In genomic region chr2:91257126-91257980, GRCm38 (mm10) we compare ENCODE assay signal across 8 mouse cellular contexts. TPM values are rescaled to one million over a fixed set of nuclear protein-coding genes. Genes with fewer than 3 reads are reported as not detected.
DNase-seq lines count a peak whose midpoint lies in the region; ATAC-seq and TF ChIP-seq lines count a peak whose summit lies in the region.

No protein-coding gene starts in this region.

- WGBS in heart, adult 2 months: 6% methylated on average over 22 of the region's 22 CpGs
- 1% methylated on average over 22 of the region's 22 CpGs for WGBS in limb, embryonic 10.5 days
- 2% methylated on average over 22 of the region's 22 CpGs for WGBS in midbrain, postnatal 0 days

- TF ChIP-seq RAD21 in MEL (IDR thresholded peaks at IDR 0.05; ENCODE audit: low read depth, low read length): no peak

- peak overlapping the region; percentile 75 for H3K4me3 ChIP-seq in heart, adult 2 months
- peak overlapping the region; percentile 48 to 96 for H3K4me3 ChIP-seq in MEL (ENCODE audit: control insufficient read depth in 1 of 2, insufficient read depth in 1 of 2, low read depth in 2 of 2, low read length in 2 of 2)
- H3K4me3 ChIP-seq in limb, embryonic 10.5 days: peak overlapping the region; percentile 71
- peak overlapping the region; percentile 58 for H3K4me3 ChIP-seq in midbrain, postnatal 0 days (ENCODE audit: low read depth, low read length)

- intact Hi-C loops in heart, adult 2 months (cut with DNase I): loop anchor here (2.0 to 5.0 kb wide), 2 partner anchors 21 to 140 kb away; partner anchors contain the start of genes Ddb2 and Mybpc3
- intact Hi-C loops in heart, postnatal 10 days (cut with DNase I): loop anchor here (5.0 kb wide), 1 partner anchor 140 kb away; the partner anchor contains the start of gene Mybpc3

- peak overlapping the region; percentile 91 for H3K27ac ChIP-seq in heart, adult 2 months
- H3K27ac ChIP-seq in MEL (ENCODE audit: control insufficient read depth, low read depth, low read length): no peak overlapping the region
- H3K27ac ChIP-seq in limb, embryonic 10.5 days: peak overlapping the region; percentile 86
- H3K27ac ChIP-seq in midbrain, postnatal 0 days (ENCODE audit: low read depth, low read length): peak overlapping the region; percentile 6

- no peak for TF ChIP-seq EP300 in heart, adult 2 months (IDR thresholded peaks at IDR 0.05; ENCODE audit: insufficient read depth, low read depth, low read length)
- TF ChIP-seq EP300 in MEL (IDR thresholded peaks at IDR 0.05; ENCODE audit: low read depth in 1 of 2, low read length in 2 of 2): no peak

- 0 out of 2 replicates have a peak, but pooled peaks have one; percentile 5 for TF ChIP-seq POLR2A in heart, adult 2 months (IDR thresholded peaks at IDR 0.05; ENCODE audit: insufficient read depth, low read depth, low read length)
- no peak; a peak in 1 of 4 replicates for TF ChIP-seq POLR2A in MEL (IDR thresholded peaks at IDR 0.05; ENCODE audit: control insufficient read depth in 1 of 2, insufficient read depth in 1 of 2, low read depth in 1 of 2, low read length in 2 of 2, poor library complexity in 1 of 2)

- peak; percentile 44 to 55 for DNase-seq in heart, adult 2 months
- no peak for DNase-seq in heart, adult 8-10 months (ENCODE audit: low spot score)
- peak; percentile 68 for DNase-seq in MEL (ENCODE audit: low read depth, low spot score)
- DNase-seq in embryo, embryonic 10.5 days (ENCODE audit: low spot score): peak; percentile 79
- DNase-seq in heart, postnatal 10 days: peak; percentile 55 to 57
- DNase-seq in limb, embryonic 10.5 days (ENCODE audit: low spot score): peak; percentile 78
- DNase-seq in midbrain, postnatal 0 days (ENCODE audit: low spot score): peak; percentile 76
- DNase-seq in spleen, adult 12 weeks (ENCODE audit: low spot score): no peak

- peak overlapping the region; percentile 100 for H3K4me2 ChIP-seq in midbrain, postnatal 0 days (ENCODE audit: low read depth, low read length, poor library complexity, severe bottlenecking)

- no peak for TF ChIP-seq CTCF in heart, adult 2 months (IDR thresholded peaks at IDR 0.05)
- no peak for TF ChIP-seq CTCF in MEL (IDR thresholded peaks at IDR 0.05 in 2 of 3, conservative IDR thresholded peaks at IDR 0.05 in 1 of 3; ENCODE audit: control insufficient read depth in 1 of 3, insufficient read depth in 1 of 3, low read depth in 2 of 3, low read length in 3 of 3, poor library complexity in 1 of 3, severe bottlenecking in 1 of 3)
- TF ChIP-seq CTCF in midbrain, postnatal 0 days (IDR thresholded peaks at IDR 0.05): no peak

- peak; percentile 75 for ATAC-seq in midbrain, postnatal 0 days (ENCODE audit: low FRiP score)

- peak overlapping the region; percentile 93 for H3K9ac ChIP-seq in heart, adult 2 months (ENCODE audit: low read depth, low read length)
- peak overlapping the region; percentile 62 for H3K9ac ChIP-seq in MEL (ENCODE audit: control insufficient read depth, low read depth, low read length, poor library complexity, severe bottlenecking)
- peak overlapping the region; percentile 56 for H3K9ac ChIP-seq in midbrain, postnatal 0 days (replicated peaks; ENCODE audit: low read length, poor library complexity, severe bottlenecking)

- H3K9me3 ChIP-seq in MEL (replicated peaks; ENCODE audit: insufficient read depth, low read length): no peaks in the 10 kb centered on the region
- H3K9me3 ChIP-seq in limb, embryonic 10.5 days (replicated peaks): no peaks in the 10 kb centered on the region
- no peaks in the 10 kb centered on the region for H3K9me3 ChIP-seq in midbrain, postnatal 0 days (ENCODE audit: low read length)

- H3K4me1 ChIP-seq in heart, adult 2 months (ENCODE audit: control insufficient read depth, insufficient read depth, low read length): no peaks in the 10 kb centered on the region; the same call in 1 of the 2 replicates
- H3K4me1 ChIP-seq in MEL (ENCODE audit: control insufficient read depth in 1 of 2, insufficient read depth in 2 of 2, low read length in 2 of 2): no peaks in the 10 kb centered on the region
- H3K4me1 ChIP-seq in limb, embryonic 10.5 days: peaks cover 49% of the 10 kb centered on the region
- H3K4me1 ChIP-seq in midbrain, postnatal 0 days (ENCODE audit: insufficient read depth, low read length): no peaks in the 10 kb centered on the region

- peaks cover 2% of the 10 kb centered on the region; the same call in 1 of the 2 replicates for H3K27me3 ChIP-seq in heart, adult 2 months (ENCODE audit: control insufficient read depth, insufficient read depth, low read length)
- no peaks in the 10 kb centered on the region; a peak in 1 of 4 replicates for H3K27me3 ChIP-seq in MEL (ENCODE audit: control insufficient read depth in 1 of 2, insufficient read depth in 2 of 2, low read length in 2 of 2)
- peaks cover 46% of the 10 kb centered on the region for H3K27me3 ChIP-seq in limb, embryonic 10.5 days (ENCODE audit: low read depth, poor library complexity, severe bottlenecking)
- H3K27me3 ChIP-seq in midbrain, postnatal 0 days (ENCODE audit: insufficient read depth, low read length): 0 out of 2 replicates have a peak, but pooled peaks cover 10% of the 10 kb centered on the region

- H3K36me3 ChIP-seq in heart, adult 2 months (ENCODE audit: control insufficient read depth, insufficient read depth, low read length): no peaks in the 10 kb centered on the region
- H3K36me3 ChIP-seq in MEL (ENCODE audit: control insufficient read depth in 1 of 2, insufficient read depth in 2 of 2, low read length in 2 of 2): no peaks in the 10 kb centered on the region
- peaks cover 16% of the 10 kb centered on the region for H3K36me3 ChIP-seq in limb, embryonic 10.5 days
- no peaks in the 10 kb centered on the region for H3K36me3 ChIP-seq in midbrain, postnatal 0 days (ENCODE audit: insufficient read depth, low read length)

- H3K79me2 ChIP-seq in heart, adult 2 months (replicated peaks; ENCODE audit: control insufficient read depth, insufficient read depth, low read length): peaks cover 2% of the 10 kb centered on the region
- no peaks in the 10 kb centered on the region for H3K79me2 ChIP-seq in MEL (ENCODE audit: control insufficient read depth, insufficient read depth, low read length, poor library complexity)

RNA-seq across cellular contexts. Expression of gene Pacsin3, which starts 1.6 kb away (rescaled TPM):
- 100 to 1,000 TPM; 141 to 157 TPM for total RNA-seq in heart, adult 2 months (2021)
- polyA plus RNA-seq in heart, adult 2 months (2012; rRNA removed): 139 and 165 TPM in 2 replicates
- 100 to 1,000 TPM; 168 to 198 (median 178) TPM for total RNA-seq in heart, adult 8-10 months (2022)
- 3.4 and 4.1 TPM in 2 replicates for total RNA-seq in MEL (2012; rRNA removed)
- polyA plus RNA-seq in MEL (2012; ENCODE audit: insufficient read depth in 1 of 2, insufficient read length in 2 of 2, low read depth in 1 of 2, low replicate concordance in 2 of 2, missing spikeins in 1 of 2): 1 to 10 TPM in 1 of 2 experiments, not detected in 1; 6.7 TPM
- 100 to 1,000 TPM; 102 to 119 TPM for total RNA-seq in heart, postnatal 10 days (2021)
- 23.6 and 37.0 TPM in 2 replicates for polyA plus RNA-seq in limb, embryonic 10.5 days (2016; fragmentation: Nextera tagmentation; extraction: Ambion mirVana)
- 17.5 and 22.6 TPM in 2 replicates for total RNA-seq in midbrain, postnatal 0 days (2014; rRNA removed)
- polyA plus RNA-seq in midbrain, postnatal 0 days (2015; fragmentation: Nextera tagmentation; extraction: Ambion mirVana): 17.7 and 18.7 TPM in 2 replicates

RNA-seq across cellular contexts. Expression of gene Arfgap2, which starts 7.4 kb away (rescaled TPM):
- total RNA-seq in heart, adult 2 months (2021): 10 to 100 TPM; 54.7 to 58.2 TPM
- polyA plus RNA-seq in heart, adult 2 months (2012; rRNA removed): 35.0 and 43.2 TPM in 2 replicates
- total RNA-seq in heart, adult 8-10 months (2022): 10 to 100 TPM; 53.7 to 61.8 (median 55.7) TPM
- 68.4 and 80.2 TPM in 2 replicates for total RNA-seq in MEL (2012; rRNA removed)
- 10 to 100 TPM in 1 of 2 experiments, not detected in 1; 73.1 TPM for polyA plus RNA-seq in MEL (2012; ENCODE audit: insufficient read depth in 1 of 2, insufficient read length in 2 of 2, low read depth in 1 of 2, low replicate concordance in 2 of 2, missing spikeins in 1 of 2)
- total RNA-seq in heart, postnatal 10 days (2021): 10 to 100 TPM; 64.2 to 64.5 TPM
- 101 and 113 TPM in 2 replicates for polyA plus RNA-seq in limb, embryonic 10.5 days (2016; fragmentation: Nextera tagmentation; extraction: Ambion mirVana)
- total RNA-seq in midbrain, postnatal 0 days (2014; rRNA removed): 47.7 and 51.1 TPM in 2 replicates
- polyA plus RNA-seq in midbrain, postnatal 0 days (2015; fragmentation: Nextera tagmentation; extraction: Ambion mirVana): 53.0 and 56.8 TPM in 2 replicates

RNA-seq across cellular contexts. Expression of gene Ddb2, which starts 20.6 kb away (rescaled TPM):
- total RNA-seq in heart, adult 2 months (2021): 1 to 10 TPM; 2.7 to 3.2 TPM
- 8.5 and 12.6 TPM in 2 replicates for polyA plus RNA-seq in heart, adult 2 months (2012; rRNA removed)
- total RNA-seq in heart, adult 8-10 months (2022): 1 to 10 TPM; 1.7 to 4.2 (median 3.3) TPM
- total RNA-seq in MEL (2012; rRNA removed): 7.0 and 8.4 TPM in 2 replicates
- polyA plus RNA-seq in MEL (2012; ENCODE audit: insufficient read depth in 1 of 2, insufficient read length in 2 of 2, low read depth in 1 of 2, low replicate concordance in 2 of 2, missing spikeins in 1 of 2): 10 to 100 TPM in 1 of 2 experiments, not detected in 1; 12.6 TPM
- 1 to 10 TPM; 5.4 to 6.7 TPM for total RNA-seq in heart, postnatal 10 days (2021)
- 10.4 and 12.7 TPM in 2 replicates for polyA plus RNA-seq in limb, embryonic 10.5 days (2016; fragmentation: Nextera tagmentation; extraction: Ambion mirVana)
- total RNA-seq in midbrain, postnatal 0 days (2014; rRNA removed): 7.9 and 11.5 TPM in 2 replicates
- 13.4 and 14.2 TPM in 2 replicates for polyA plus RNA-seq in midbrain, postnatal 0 days (2015; fragmentation: Nextera tagmentation; extraction: Ambion mirVana)

RNA-seq across cellular contexts. Expression of gene Acp2, which starts 54.7 kb away (rescaled TPM):
- total RNA-seq in heart, adult 2 months (2021): 10 to 100 TPM; 17.3 to 19.9 TPM
- 15.0 and 20.4 TPM in 2 replicates for polyA plus RNA-seq in heart, adult 2 months (2012; rRNA removed)
- 10 to 100 TPM; 14.3 to 17.5 (median 16.7) TPM for total RNA-seq in heart, adult 8-10 months (2022)
- 5.4 and 7.3 TPM in 2 replicates for total RNA-seq in MEL (2012; rRNA removed)
- polyA plus RNA-seq in MEL (2012; ENCODE audit: insufficient read depth in 1 of 2, insufficient read length in 2 of 2, low read depth in 1 of 2, low replicate concordance in 2 of 2, missing spikeins in 1 of 2): 10 to 100 TPM in 1 of 2 experiments, not detected in 1; 11.3 TPM
- total RNA-seq in heart, postnatal 10 days (2021): 10 to 100 TPM; 19.1 to 23.8 TPM
- 23.8 and 27.3 TPM in 2 replicates for polyA plus RNA-seq in limb, embryonic 10.5 days (2016; fragmentation: Nextera tagmentation; extraction: Ambion mirVana)
- total RNA-seq in midbrain, postnatal 0 days (2014; rRNA removed): 44.7 and 45.2 TPM in 2 replicates
- 35.1 and 36.4 TPM in 2 replicates for polyA plus RNA-seq in midbrain, postnatal 0 days (2015; fragmentation: Nextera tagmentation; extraction: Ambion mirVana)

RNA-seq across cellular contexts. Expression of gene Nr1h3, which starts 54.7 kb away (rescaled TPM):
- total RNA-seq in heart, adult 2 months (2021): 10 to 100 TPM; 20.3 to 27.6 TPM
- 30.6 and 32.9 TPM in 2 replicates for polyA plus RNA-seq in heart, adult 2 months (2012; rRNA removed)
- total RNA-seq in heart, adult 8-10 months (2022): 10 to 100 TPM; 15.6 to 31.0 (median 22.5) TPM
- 3.5 and 4.7 TPM in 2 replicates for total RNA-seq in MEL (2012; rRNA removed)
- 1 to 10 TPM in 1 of 2 experiments, not detected in 1; 6.9 TPM for polyA plus RNA-seq in MEL (2012; ENCODE audit: insufficient read depth in 1 of 2, insufficient read length in 2 of 2, low read depth in 1 of 2, low replicate concordance in 2 of 2, missing spikeins in 1 of 2)
- total RNA-seq in heart, postnatal 10 days (2021): 1 to 10 TPM; 3.9 to 7.6 TPM
- polyA plus RNA-seq in limb, embryonic 10.5 days (2016; fragmentation: Nextera tagmentation; extraction: Ambion mirVana): 1.5 and 1.7 TPM in 2 replicates
- total RNA-seq in midbrain, postnatal 0 days (2014; rRNA removed): 0.82 and 3.8 TPM in 2 replicates
- 0.70 and 1.9 TPM in 2 replicates for polyA plus RNA-seq in midbrain, postnatal 0 days (2015; fragmentation: Nextera tagmentation; extraction: Ambion mirVana)

Comparison
In these comparisons a context has a peak if more than half of its experiments do, and no peak if none do; other contexts are left out.
1. DNase-seq: peak in heart, adult 2 months (2 of 2), MEL (single experiment), embryo, embryonic 10.5 days (single experiment), heart, postnatal 10 days (2 of 2), limb, embryonic 10.5 days (single experiment) and midbrain, postnatal 0 days (single experiment); none in heart, adult 8-10 months (single experiment) and spleen, adult 12 weeks (single experiment).
2. Peak in every context shown above with its lines, with median percentiles within 50 percentile points of each other: H3K4me3 ChIP-seq and H3K9ac ChIP-seq.